Mouse (Mus musculus) neutrophil, adult 5-6 weeks (primary cell): ENCODE results near the gene Duoxa1. TPM values are rescaled to one million over a fixed set of nuclear protein-coding genes. Genes with fewer than 3 reads are reported as not detected.

Source experiments
- total RNA-seq: library from RNA; stranded (forward); fragments of 200-1000 nt; gene quantifications from 2 replicates; pipeline ENCODE4 v1.2.3, GENCODE M21; 2017

Gene Duoxa1
- total RNA-seq, 1 experiment from 2014 or later = not detected

Other genes with a start within 250 kb of the Duoxa1 start
- gene Spg11, start 195.3 kb downstream of the Duoxa1 start, total RNA-seq = 26.4 and 30.3 TPM in 2 replicates
- gene B2m, start 166.0 kb downstream of the Duoxa1 start, total RNA-seq = 2,529 and 2,921 TPM in 2 replicates
- gene Trim69, start 153.0 kb downstream of the Duoxa1 start, total RNA-seq = not detected in 2 replicates
- not detected in 2 replicates for gene Patl2, start 127.5 kb downstream of the Duoxa1 start, total RNA-seq
- gene Terb2, start 127.5 kb downstream of the Duoxa1 start, total RNA-seq = not detected in 2 replicates
- 12.6 and 15.3 TPM in 2 replicates for gene Sord, start 79.0 kb downstream of the Duoxa1 start, total RNA-seq
- gene Duox2, start 15.3 kb downstream of the Duoxa1 start, total RNA-seq = not detected in 2 replicates
- gene Duoxa2, start 14.8 kb downstream of the Duoxa1 start, total RNA-seq = 0.47 TPM in 1 of 2 replicates, not detected in the other
- not detected in 2 replicates for gene Duox1, start 1.9 kb upstream of the Duoxa1 start, total RNA-seq
- 1.6 and 4.5 TPM in 2 replicates for gene Shf, start 55.4 kb upstream of the Duoxa1 start, total RNA-seq
- 146 and 148 TPM in 2 replicates for gene Slc28a2, start 112.7 kb upstream of the Duoxa1 start, total RNA-seq
- gene Gm14085, start 171.2 kb upstream of the Duoxa1 start, total RNA-seq = 15.0 and 15.1 TPM in 2 replicates